ENCODE assay signal across 17 mouse cellular contexts in the genomic region with DNA sequence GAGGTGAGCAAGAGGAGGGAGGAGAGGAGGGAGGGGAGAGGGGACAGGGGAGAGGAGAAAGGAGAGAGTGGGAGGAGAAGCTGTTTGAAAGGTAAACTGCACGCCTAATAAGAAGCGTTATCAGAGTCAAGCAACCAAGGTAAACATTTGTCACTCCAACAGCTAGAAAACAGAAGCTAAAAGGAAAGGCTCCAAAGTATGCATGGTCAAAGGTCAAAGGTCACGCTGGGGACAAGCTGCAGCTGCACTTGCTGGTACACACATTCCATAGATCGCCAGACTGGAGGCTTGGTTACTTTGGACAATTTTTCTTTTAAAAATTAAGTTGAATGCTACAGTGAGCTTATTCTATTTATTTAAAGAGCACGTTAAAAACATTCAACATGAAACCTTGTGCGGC.
DNase-seq lines count a peak whose midpoint lies in the region; ATAC-seq and TF ChIP-seq lines count a peak whose summit lies in the region.
"Had no signal": no experiment of that assay in that cellular context is flagged by ENCODE, and none has a peak within 500 bp of the region (broad histone marks: within the 10 kb centered on the region; RNA-seq: fewer than 3 reads in every experiment).

No protein-coding gene starts in this region.

- 26% methylated on average over 6 of the region's 6 CpGs for WGBS in kidney, postnatal 0 days
- 40% methylated on average over 6 of the region's 6 CpGs for WGBS in kidney, embryonic 14.5 days
- WGBS in liver, postnatal 0 days (ENCODE audit: insufficient replicate concordance) = 37% methylated on average over 6 of the region's 6 CpGs
- 42% methylated on average over 6 of the region's 6 CpGs for WGBS in heart, embryonic 12.5 days

- no peak overlapping the region for H3K4me3 ChIP-seq in kidney, postnatal 0 days (replicated peaks; ENCODE audit: low read depth, low read length)
- H3K4me3 ChIP-seq in kidney, embryonic 14.5 days (ENCODE audit: low read length) = no peak overlapping the region
- H3K4me3 ChIP-seq in liver, postnatal 0 days (ENCODE audit: low read depth, low read length) = no peak overlapping the region
- H3K4me3 ChIP-seq in heart, embryonic 12.5 days = no peak overlapping the region
- H3K4me3 ChIP-seq: forebrain, embryonic 15.5 days; heart, embryonic 13.5 days; layer of hippocampus, adult 2 months; liver, embryonic 15.5 days had no signal

- H3K4me2 ChIP-seq in kidney, postnatal 0 days (ENCODE audit: low read length) = no peak overlapping the region
- no peak overlapping the region for H3K4me2 ChIP-seq in kidney, embryonic 14.5 days (replicated peaks; ENCODE audit: low read depth, low read length)
- H3K4me2 ChIP-seq in liver, postnatal 0 days (ENCODE audit: low read depth, low read length) = no peak overlapping the region
- no peak overlapping the region for H3K4me2 ChIP-seq in heart, embryonic 12.5 days
- H3K4me2 ChIP-seq: forebrain, embryonic 15.5 days; heart, embryonic 13.5 days; liver, embryonic 15.5 days had no signal

- ATAC-seq in kidney, postnatal 0 days (replicated peaks; ENCODE audit: low FRiP score, low read depth) = no peak
- ATAC-seq in kidney, embryonic 14.5 days (ENCODE audit: low FRiP score, low TSS enrichment) = no peak
- no peak for ATAC-seq in liver, postnatal 0 days
- no peak for ATAC-seq in heart, embryonic 12.5 days (ENCODE audit: insufficient number of reproducible peaks, low FRiP score)
- ATAC-seq: forebrain, embryonic 15.5 days; intestine, postnatal 0 days had no signal

- no peaks in the 10 kb centered on the region for H3K9me3 ChIP-seq in kidney, postnatal 0 days (replicated peaks; ENCODE audit: low read length)
- no peaks in the 10 kb centered on the region for H3K9me3 ChIP-seq in kidney, embryonic 14.5 days (ENCODE audit: control insufficient read depth, low read length)
- no peaks in the 10 kb centered on the region for H3K9me3 ChIP-seq in liver, postnatal 0 days (ENCODE audit: low read length)
- H3K9me3 ChIP-seq in heart, embryonic 12.5 days (replicated peaks) = no peaks in the 10 kb centered on the region
- H3K9me3 ChIP-seq: forebrain, embryonic 15.5 days; heart, embryonic 13.5 days; liver, embryonic 15.5 days had no signal

- no peak overlapping the region for H3K9ac ChIP-seq in kidney, postnatal 0 days (ENCODE audit: low read depth, low read length)
- H3K9ac ChIP-seq in kidney, embryonic 14.5 days (ENCODE audit: low read depth, low read length) = no peak overlapping the region
- H3K9ac ChIP-seq in liver, postnatal 0 days (replicated peaks) = no peak overlapping the region
- H3K9ac ChIP-seq in heart, embryonic 12.5 days = no peak overlapping the region
- H3K9ac ChIP-seq: forebrain, embryonic 15.5 days; heart, embryonic 13.5 days; liver, embryonic 15.5 days had no signal

- no peaks in the 10 kb centered on the region for H3K4me1 ChIP-seq in kidney, postnatal 0 days (replicated peaks; ENCODE audit: insufficient read depth, low read length)
- no peaks in the 10 kb centered on the region; the same call in 1 of the 2 replicates for H3K4me1 ChIP-seq in kidney, embryonic 14.5 days (ENCODE audit: control insufficient read depth, insufficient read depth, low read length)
- no peaks in the 10 kb centered on the region for H3K4me1 ChIP-seq in liver, postnatal 0 days (ENCODE audit: insufficient read depth)
- H3K4me1 ChIP-seq in heart, embryonic 12.5 days (replicated peaks) = 0 out of 2 replicates have a peak, but pooled peaks cover 2% of the 10 kb centered on the region
- H3K4me1 ChIP-seq: heart, embryonic 13.5 days; liver, embryonic 15.5 days had no signal

- no peak overlapping the region for H3K27ac ChIP-seq in kidney, postnatal 0 days
- no peak overlapping the region for H3K27ac ChIP-seq in kidney, embryonic 14.5 days (ENCODE audit: low read depth, low read length)
- no peak overlapping the region for H3K27ac ChIP-seq in liver, postnatal 0 days (ENCODE audit: low read depth)
- no peak overlapping the region for H3K27ac ChIP-seq in heart, embryonic 12.5 days (ENCODE audit: poor library complexity, severe bottlenecking)
- H3K27ac ChIP-seq: heart, embryonic 13.5 days; layer of hippocampus, adult 2 months; liver, embryonic 15.5 days had no signal

- H3K27me3 ChIP-seq in kidney, postnatal 0 days (ENCODE audit: insufficient read depth, low read length) = no peaks in the 10 kb centered on the region
- no peaks in the 10 kb centered on the region for H3K27me3 ChIP-seq in kidney, embryonic 14.5 days (ENCODE audit: control insufficient read depth, insufficient read depth, low read length)
- H3K27me3 ChIP-seq in liver, postnatal 0 days (ENCODE audit: insufficient read depth, low read length) = no peaks in the 10 kb centered on the region
- H3K27me3 ChIP-seq in heart, embryonic 12.5 days (replicated peaks) = no peaks in the 10 kb centered on the region
- H3K27me3 ChIP-seq: forebrain, embryonic 15.5 days; heart, embryonic 13.5 days; liver, embryonic 15.5 days had no signal

- H3K36me3 ChIP-seq in kidney, postnatal 0 days (ENCODE audit: insufficient read depth, low read length) = no peaks in the 10 kb centered on the region
- no peaks in the 10 kb centered on the region for H3K36me3 ChIP-seq in kidney, embryonic 14.5 days (ENCODE audit: control insufficient read depth, insufficient read depth, low read length)
- H3K36me3 ChIP-seq in liver, postnatal 0 days (replicated peaks; ENCODE audit: insufficient read depth, low read length) = no peaks in the 10 kb centered on the region
- H3K36me3 ChIP-seq in heart, embryonic 12.5 days = no peaks in the 10 kb centered on the region
- H3K36me3 ChIP-seq: forebrain, embryonic 15.5 days; heart, embryonic 13.5 days; liver, embryonic 15.5 days had no signal

- TF ChIP-seq EP300 in liver, postnatal 0 days (IDR thresholded peaks at IDR 0.05; ENCODE audit: low read depth) = no peak

- TF ChIP-seq CTCF in kidney, postnatal 0 days (IDR thresholded peaks at IDR 0.05; ENCODE audit: low read depth) = no peak
- TF ChIP-seq CTCF in liver, postnatal 0 days (IDR thresholded peaks at IDR 0.05; ENCODE audit: low read depth) = no peak

- peak; percentile 27 for DNase-seq in kidney, postnatal 0 days (ENCODE audit: low spot score)
- DNase-seq in ES-CJ7 (ENCODE audit: low read depth, low spot score) = peak; percentile 48
- DNase-seq in embryo, embryonic 11.5 days (ENCODE audit: low read depth, low spot score) = peak; percentile 13
- peak; percentile 23 for DNase-seq in liver, postnatal 0 days
- no peak for DNase-seq in layer of hippocampus, adult 18-20 months (ENCODE audit: low spot score in 2 of 2)
- no peak for DNase-seq in adrenal gland, postnatal 25 days
- DNase-seq: adrenal gland, postnatal 14 days; cerebellum, postnatal 14 days; gastrocnemius, postnatal 10 days; thymus, postnatal 36 days had no signal

Comparison
In these comparisons a context has a peak if more than half of its experiments do, and no peak if none do; other contexts are left out.
1. DNase-seq: peak in kidney, postnatal 0 days (single experiment), ES-CJ7 (single experiment), embryo, embryonic 11.5 days (single experiment) and liver, postnatal 0 days (single experiment); none in layer of hippocampus, adult 18-20 months (0 of 2) and adrenal gland, postnatal 25 days (single experiment).